Mouse (Mus musculus): ENCODE measurements around the gene Oip5.
"Not testable (repeated sequence)": the region's sequence is repeated elsewhere in the genome, so short reads cannot be mapped to it uniquely, and the experiment has no call there.

The Oip5 gene

DNA sequence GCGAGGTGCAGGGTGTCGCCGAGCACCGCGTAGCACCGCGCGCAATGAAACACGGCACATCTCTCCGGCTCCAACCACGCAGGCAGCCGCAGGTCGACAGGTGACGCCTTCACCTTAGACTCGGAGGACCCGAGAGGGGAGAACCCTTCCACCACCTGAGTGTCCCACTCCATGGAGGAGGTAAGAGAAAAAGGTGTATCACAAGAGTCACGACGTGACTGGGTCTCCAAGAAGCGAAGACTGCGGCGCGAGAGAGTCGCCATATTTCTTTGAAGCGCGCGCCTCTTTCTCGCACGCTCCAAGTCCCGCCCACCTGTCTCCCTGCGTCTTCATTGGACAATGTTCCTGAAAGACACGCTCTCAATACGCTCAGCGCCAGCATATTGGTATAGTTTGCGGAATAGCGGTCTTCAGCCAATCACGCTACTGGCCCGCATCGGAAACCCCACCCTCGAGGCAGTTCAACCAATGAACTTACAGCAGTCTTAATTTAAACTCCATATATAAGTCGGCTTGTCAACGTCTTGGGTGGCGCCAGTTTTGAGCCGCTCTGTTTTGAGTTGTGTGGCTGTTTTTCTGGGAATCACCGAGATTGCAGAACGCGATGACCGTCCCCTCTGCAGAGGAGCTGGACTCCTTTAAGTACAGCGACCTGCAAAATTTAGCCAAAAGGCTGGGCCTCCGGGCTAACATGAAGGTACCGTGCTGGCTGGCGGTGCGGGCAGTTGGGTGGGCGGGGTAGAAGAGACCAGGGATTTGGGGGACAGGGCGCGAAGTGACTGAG is at the start of gene Oip5, which contains the start of gene Nusap1:
Gene Oip5 (minus strand): TSS at position 271 of the 784 bp plus-strand sequence.
Gene Nusap1 (plus strand): TSS at position 100 of the 784 bp plus-strand sequence.
- peak; percentile 90 to 93 for DNase-seq (ENCODE audit: low spot score in 2 of 2)

DNA sequence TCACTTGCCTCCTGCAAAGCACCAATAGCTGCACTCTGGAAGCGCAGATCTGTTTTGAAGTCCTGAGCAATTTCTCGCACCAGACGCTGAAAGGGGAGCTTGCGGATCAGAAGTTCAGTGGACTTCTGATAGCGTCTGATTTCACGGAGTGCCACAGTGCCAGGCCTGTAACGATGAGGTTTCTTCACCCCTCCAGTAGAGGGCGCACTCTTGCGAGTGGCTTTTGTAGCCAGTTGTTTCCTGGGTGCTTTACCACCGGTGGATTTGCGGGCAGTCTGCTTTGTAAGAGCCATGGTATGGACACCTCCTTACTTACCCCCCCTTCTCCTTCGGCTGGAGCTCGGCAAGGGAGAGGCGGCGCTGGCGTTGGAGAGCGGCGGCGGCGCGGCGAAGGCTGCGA is 47.5 kb upstream of the Oip5 start:
- DNase-seq (ENCODE audit: low spot score in 2 of 2), result not testable (repeated sequence)

- peak; percentile 79 to 81 for DNase-seq (ENCODE audit: low spot score in 2 of 2)
Observed at GRCm38 (mm10) chr2:119662220-119663182, 44.2 kb upstream of the Oip5 start, which contains the start of gene Ndufaf1. Gene Ndufaf1, minus strand, starts transcription at chr2:119662827.

- no peak for DNase-seq (ENCODE audit: low spot score in 2 of 2)
Observed at GRCm38 (mm10) chr2:119644254-119644653, 26.0 kb upstream of the Oip5 start.

GRCm38 (mm10) chr2:119641214-119641912 is 23.1 kb upstream of the Oip5 start:
- DNase-seq (ENCODE audit: low spot score in 2 of 2), result no peak

- DNase-seq (ENCODE audit: low spot score in 2 of 2), result peak in 1 of 2 experiments; percentile 36
Observed at GRCm38 (mm10) chr2:119636781-119637180, 18.5 kb upstream of the Oip5 start.

GRCm38 (mm10) chr2:119621302-119621701 is 3.0 kb upstream of the Oip5 start:
- no peak for DNase-seq (ENCODE audit: low spot score in 2 of 2)

GRCm38 (mm10) chr2:119619002-119619401 is 733 bp upstream of the Oip5 start:
- DNase-seq (ENCODE audit: low spot score in 2 of 2), result not testable (repeated sequence)

DNA sequence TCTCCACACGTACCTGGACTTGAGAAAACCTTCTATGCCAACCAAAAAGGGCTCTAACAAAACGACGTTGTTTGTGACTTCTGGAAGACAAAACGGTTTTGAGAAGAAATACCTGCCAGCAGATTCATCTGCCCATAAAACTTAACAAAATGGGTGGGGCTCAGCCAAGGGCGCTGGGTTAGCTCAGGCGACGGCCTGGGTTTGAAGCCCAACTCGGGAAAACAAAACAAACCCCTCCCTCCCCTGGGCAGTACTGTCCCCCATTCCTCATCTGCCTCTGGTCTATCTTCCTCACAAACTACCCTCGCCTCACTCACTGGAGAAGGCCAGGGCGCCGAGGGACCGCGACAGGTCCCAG is 449 bp downstream of the Oip5 start:
- DNase-seq (ENCODE audit: low spot score in 2 of 2), result no peak

GRCm38 (mm10) chr2:119607023-119607422 is 11.2 kb downstream of the Oip5 start:
- DNase-seq (ENCODE audit: low spot score in 2 of 2), result no peak

- no peak for DNase-seq (ENCODE audit: low spot score in 2 of 2)
Observed at GRCm38 (mm10) chr2:119605361-119605973, 12.8 kb downstream of the Oip5 start.

GRCm38 (mm10) chr2:119603909-119604308 is 14.4 kb downstream of the Oip5 start:
- no peak for DNase-seq (ENCODE audit: low spot score in 2 of 2)

- DNase-seq (ENCODE audit: low spot score in 2 of 2), result no peak
Observed at GRCm38 (mm10) chr2:119602488-119602887, 15.8 kb downstream of the Oip5 start.

- DNase-seq (ENCODE audit: low spot score in 2 of 2), result not testable (repeated sequence)
Observed at GRCm38 (mm10) chr2:119601575-119601974, 16.7 kb downstream of the Oip5 start.

DNA sequence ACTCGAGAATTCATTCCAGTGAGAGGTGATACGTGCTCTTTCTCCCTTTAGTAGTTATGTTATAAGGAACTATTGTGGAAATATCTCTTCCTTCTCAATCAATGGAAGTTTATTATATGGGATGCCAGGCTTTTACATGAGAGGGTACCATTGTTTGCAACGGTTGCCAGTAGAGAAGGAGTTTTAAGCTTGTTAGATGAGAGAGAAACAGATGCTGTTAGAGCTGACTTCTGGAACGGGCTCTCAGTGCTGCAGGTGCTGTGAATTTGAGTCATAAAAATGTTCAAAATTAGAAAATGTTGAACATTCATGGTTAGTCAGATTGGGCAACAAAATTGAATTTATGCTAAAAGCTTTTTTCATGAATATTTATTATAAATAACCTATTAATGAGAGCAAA is 17.2 kb downstream of the Oip5 start:
- DNase-seq (ENCODE audit: low spot score in 2 of 2), result no peak

DNA sequence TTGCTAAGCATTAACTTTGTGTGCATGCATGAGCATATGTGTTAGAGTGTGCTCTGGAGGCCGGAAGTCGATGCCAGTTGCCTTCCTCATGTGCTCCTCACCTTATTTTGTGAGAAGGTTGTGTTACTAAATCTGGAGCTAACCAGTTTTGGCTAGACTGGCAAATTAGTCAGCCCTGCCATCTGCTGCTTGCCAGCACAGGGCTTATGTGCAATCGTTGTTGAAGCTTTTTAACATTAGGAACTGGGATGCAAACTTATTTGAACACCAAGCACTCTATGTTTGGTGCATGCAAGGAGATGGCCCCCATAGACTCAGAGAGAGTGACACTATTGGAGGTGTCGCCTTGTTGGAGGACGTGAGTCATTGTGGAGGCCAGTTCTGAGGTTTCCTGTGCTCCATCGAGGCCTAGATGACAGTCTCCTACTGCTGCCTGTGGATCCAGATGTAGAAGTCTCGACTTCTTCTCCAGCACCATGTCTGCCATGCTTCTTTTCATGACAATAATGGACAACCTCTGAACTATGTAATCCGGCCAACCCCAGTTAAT is 21.4 kb downstream of the Oip5 start:
- DNase-seq (ENCODE audit: low spot score in 2 of 2), result peak; percentile 10 to 21

- DNase-seq (ENCODE audit: low spot score in 2 of 2), result no peak
Observed at GRCm38 (mm10) chr2:119595308-119595707, 23.0 kb downstream of the Oip5 start.

GRCm38 (mm10) chr2:119594113-119594981 is 23.9 kb downstream of the Oip5 start:
- DNase-seq (ENCODE audit: low spot score in 2 of 2), result peak; percentile 94

DNA sequence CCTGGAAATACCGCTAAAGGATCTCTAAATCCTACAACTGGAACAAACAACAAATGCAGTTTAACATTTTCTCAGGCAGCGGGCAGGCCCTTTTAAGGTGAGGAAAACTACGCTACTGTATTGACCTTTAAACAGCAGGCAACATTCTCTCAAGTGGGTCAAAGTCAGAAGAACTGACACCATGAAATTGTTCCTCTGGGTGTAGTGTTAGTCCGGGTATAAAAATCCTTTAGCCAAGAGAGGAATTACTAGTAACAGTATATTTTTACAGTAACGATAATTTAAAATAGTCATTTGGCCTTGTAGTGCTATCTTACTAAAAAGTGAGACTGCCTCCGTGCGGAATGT is 24.5 kb downstream of the Oip5 start:
- no peak for DNase-seq (ENCODE audit: low spot score in 2 of 2)

GRCm38 (mm10) chr2:119591247-119591646 is 27.0 kb downstream of the Oip5 start:
- peak in 1 of 2 experiments; percentile 8 for DNase-seq (ENCODE audit: low spot score in 2 of 2)

All from natural killer cell, adult 2 months (primary cell).